Mouse (Mus musculus) hematopoietic stem cell, adult 5-6 weeks (primary cell): ENCODE results near the gene Myadm. TPM values are rescaled to one million over a fixed set of nuclear protein-coding genes. Genes with fewer than 3 reads are reported as not detected.
"Not testable (repeated sequence)": the region's sequence is repeated elsewhere in the genome, so short reads cannot be mapped to it uniquely, and the experiment has no call there.

Experiments
- ATAC-seq, 2 experiments: fragments of 125-278 bp in 1 of 2; replicated peaks in 1 of 2; 2 replicates each; pipeline ENCODE4 v1.8.0; 2016 to 2017; ENCODE audit warnings: inconsistent platforms in 2 of 2, mild to moderate bottlenecking in 2 of 2, moderate number of reproducible peaks in 2 of 2, low read depth in 1 of 2, moderate TSS enrichment in 1 of 2; ENCODE audit not compliant: low FRiP score in 2 of 2, poor library complexity in 2 of 2, severe bottlenecking in 2 of 2, insufficient read depth in 1 of 2, low TSS enrichment in 1 of 2
- total RNA-seq: library from RNA; stranded (forward); fragments of 172-1452, 232-1000 nt; gene quantifications from 2 replicates; pipeline ENCODE4 v1.2.3, GENCODE M21; 2017

Gene Myadm
- total RNA-seq: 9.2 and 12.4 TPM in 2 replicates

GRCm38 (mm10) chr7:3288976-3289970, at the start of gene Myadm, which contains the start of gene Prkcg:
TSS of gene Myadm (plus strand) at chr7:3289080.
TSS of gene Prkcg (plus strand) at chr7:3289179.
- ATAC-seq: peak; percentile 37 to 66

GRCm38 (mm10) chr7:3239193-3239592, 49.7 kb upstream of the Myadm start:
- ATAC-seq: no peak

GRCm38 (mm10) chr7:3260701-3261100, 28.2 kb upstream of the Myadm start:
- ATAC-seq: no peak

GRCm38 (mm10) chr7:3261446-3261845, 27.4 kb upstream of the Myadm start:
- ATAC-seq: no peak

- no peak for ATAC-seq
These were observed 26.1 kb upstream of the Myadm start for GRCm38 (mm10) chr7:3262789-3263188.

- peak in 1 of 2 experiments; percentile 14; a peak in 1 of 4 replicates for ATAC-seq
These were observed 24.4 kb upstream of the Myadm start for GRCm38 (mm10) chr7:3264390-3265022.

- no peak for ATAC-seq
These were observed 23.6 kb upstream of the Myadm start for GRCm38 (mm10) chr7:3265311-3265710.

- no peak for ATAC-seq
These were observed 21.6 kb upstream of the Myadm start for GRCm38 (mm10) chr7:3267261-3267660.

GRCm38 (mm10) chr7:3267888-3268287, 21.0 kb upstream of the Myadm start:
- no peak for ATAC-seq

GRCm38 (mm10) chr7:3268291-3268690, 20.6 kb upstream of the Myadm start:
- ATAC-seq: no peak

- ATAC-seq: no peak
These were observed 16.7 kb upstream of the Myadm start for GRCm38 (mm10) chr7:3272206-3272605.

- ATAC-seq: peak; percentile 59 to 74; a peak in 3 of 4 replicates
These were observed 13.3 kb upstream of the Myadm start for GRCm38 (mm10) chr7:3275455-3276170.

- ATAC-seq: not testable (repeated sequence)
These were observed 12.1 kb upstream of the Myadm start for GRCm38 (mm10) chr7:3276781-3277180.

GRCm38 (mm10) chr7:3280080-3280653, 8.7 kb upstream of the Myadm start:
- no peak for ATAC-seq

- no peak for ATAC-seq
These were observed 8.2 kb upstream of the Myadm start for GRCm38 (mm10) chr7:3280654-3281153.

- ATAC-seq: peak; percentile 38 to 53; a peak in 2 of 4 replicates
These were observed 7.1 kb upstream of the Myadm start for GRCm38 (mm10) chr7:3281741-3282140.
